Mouse (Mus musculus) lung, postnatal 4 days (tissue): ENCODE measurements around the gene Rnft2.
A peak's percentile ranks its signal among the peaks of the same experiment; 100 is the strongest.

Experiments
- DNase-seq, 2 experiments: peaks; one replicate each; pipeline ENCODE4 v3.0.0; 2021

The Rnft2 gene

DNA sequence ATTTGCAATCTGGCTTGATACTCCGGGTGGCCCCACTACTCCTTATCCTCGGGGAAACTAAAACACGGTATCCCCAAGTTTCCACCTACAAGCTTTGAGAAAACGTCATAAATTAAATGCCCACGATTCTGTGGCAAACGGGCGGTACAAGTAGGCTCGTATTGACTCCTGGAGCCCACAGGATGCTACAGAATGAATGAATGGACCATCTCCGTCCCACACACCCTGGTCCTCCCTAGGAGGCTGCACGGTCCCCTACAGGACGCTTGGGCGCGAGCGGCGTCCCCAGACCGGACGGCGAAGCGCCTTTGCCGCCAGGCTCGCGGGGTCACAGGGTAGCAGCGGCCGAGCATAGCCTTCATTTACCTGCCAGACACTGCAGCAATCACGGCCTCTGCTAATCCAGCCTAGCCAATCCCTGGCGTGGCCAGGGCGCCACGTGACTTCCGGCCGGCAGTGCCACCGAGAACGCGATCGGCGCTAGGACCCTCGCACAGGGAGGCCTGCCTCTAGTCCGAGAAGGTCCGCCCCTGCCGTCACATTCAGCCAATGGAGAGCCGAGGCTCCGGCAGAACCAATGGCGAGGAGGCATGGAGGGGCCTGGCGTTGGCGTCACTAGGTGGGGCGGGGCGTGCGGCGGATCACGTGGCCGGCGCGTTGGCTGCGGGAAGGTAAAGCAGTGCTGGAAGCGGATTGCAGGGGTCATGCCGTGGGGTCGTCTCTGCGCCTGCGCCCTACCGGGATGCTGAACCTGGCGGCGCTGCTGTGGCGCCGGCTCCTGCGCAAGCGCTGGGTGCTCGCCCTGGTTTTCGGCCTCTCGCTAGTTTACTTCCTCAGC, at the start of gene Rnft2, which contains the start of gene 2410131K14Rik:
Gene Rnft2, minus strand, starts transcription at position 511 of the 838 bp plus-strand sequence.
Gene 2410131K14Rik, plus strand, starts transcription at position 622 of the 838 bp plus-strand sequence.
- DNase-seq: peak; percentile 100

GRCm38 (mm10) chr5:118294086-118294864, 49.4 kb upstream of the Rnft2 start:
- DNase-seq: peak; percentile 91 to 95

DNA sequence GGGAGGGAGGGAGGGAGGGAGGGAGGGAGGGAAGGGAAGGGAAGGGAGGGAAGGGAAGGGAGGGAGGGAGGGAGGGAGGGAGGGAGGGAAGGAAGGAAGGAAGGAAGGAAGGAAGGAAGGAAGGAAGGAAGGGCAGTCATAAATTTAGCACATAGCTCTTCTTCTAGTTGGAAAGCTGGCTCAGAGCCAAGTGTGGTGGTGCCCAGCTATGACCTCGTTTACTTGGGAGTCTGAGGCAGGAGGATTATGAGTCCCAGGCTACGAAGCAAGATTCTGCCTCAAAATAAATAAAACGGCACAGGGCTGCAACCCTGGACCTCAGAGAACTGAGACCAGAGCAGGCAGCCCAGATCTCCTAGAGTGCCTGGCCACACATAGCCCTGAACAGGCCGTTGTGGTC, 47.6 kb upstream of the Rnft2 start:
- DNase-seq: no peak

DNA sequence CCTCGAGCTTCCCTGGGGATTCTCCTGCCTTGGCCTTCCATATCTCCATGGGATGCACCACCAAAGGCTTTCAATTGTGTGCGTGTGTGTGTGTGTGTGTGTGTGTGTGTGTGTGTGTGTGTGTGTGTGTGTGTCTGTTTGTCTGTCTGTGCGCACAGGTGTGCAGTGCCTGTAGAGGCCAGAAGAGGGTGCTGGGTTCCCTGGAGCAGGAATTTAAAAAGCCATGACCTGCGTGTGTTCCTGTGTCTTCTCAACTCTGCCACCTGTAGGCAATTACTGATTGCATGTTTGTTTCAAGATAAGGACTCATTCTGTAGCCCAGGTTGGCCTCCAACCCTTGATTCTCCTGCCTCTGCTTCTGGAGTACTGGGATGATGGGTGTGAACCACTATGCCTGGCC, 46.5 kb upstream of the Rnft2 start:
- no peak for DNase-seq

- DNase-seq: no peak
Observed at GRCm38 (mm10) chr5:118277741-118278495, 33.0 kb upstream of the Rnft2 start.

- DNase-seq: no peak
Observed at GRCm38 (mm10) chr5:118276711-118277110, 31.8 kb upstream of the Rnft2 start.

DNA sequence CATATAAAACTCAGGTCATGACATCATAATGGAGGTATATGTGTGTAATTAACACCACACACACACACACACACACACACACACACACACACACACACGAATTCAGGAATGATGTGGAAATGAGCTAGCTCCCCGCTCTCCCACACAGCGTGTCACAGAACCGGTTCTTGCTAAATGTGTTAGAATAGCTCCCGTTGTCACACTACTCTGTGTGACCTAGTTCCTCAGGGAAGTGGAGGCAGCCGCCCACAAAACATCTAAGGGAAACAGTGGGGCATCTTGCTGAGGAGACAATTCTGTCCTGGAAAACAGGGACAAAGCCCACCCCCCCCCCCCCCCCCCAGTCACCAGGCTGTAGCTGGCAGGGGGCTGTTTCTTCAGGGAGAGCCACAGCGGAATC, 31.4 kb upstream of the Rnft2 start:
- DNase-seq: no peak

- peak; percentile 35 to 64 for DNase-seq
Observed at GRCm38 (mm10) chr5:118274546-118274945, 29.6 kb upstream of the Rnft2 start.

DNA sequence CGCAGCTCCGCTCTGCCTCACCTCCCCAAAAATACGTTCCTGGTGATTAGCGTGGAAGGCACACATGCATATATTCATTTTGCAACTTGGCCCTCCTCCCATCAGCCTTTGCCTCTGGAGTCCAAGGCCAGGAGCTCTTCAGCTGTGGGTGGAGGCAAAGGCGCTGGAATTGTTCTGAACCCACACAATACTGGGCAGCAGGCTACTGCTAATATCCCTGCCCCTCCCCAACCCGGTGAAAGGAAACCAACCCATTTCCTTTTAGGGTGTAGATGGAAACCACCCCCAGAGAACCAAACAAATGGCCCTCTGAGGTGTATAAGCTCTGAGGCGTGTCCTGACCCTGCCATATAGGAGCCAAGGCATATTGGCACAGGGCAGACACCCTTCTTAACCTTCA, 28.5 kb upstream of the Rnft2 start:
- peak; percentile 37 to 44 for DNase-seq

DNA sequence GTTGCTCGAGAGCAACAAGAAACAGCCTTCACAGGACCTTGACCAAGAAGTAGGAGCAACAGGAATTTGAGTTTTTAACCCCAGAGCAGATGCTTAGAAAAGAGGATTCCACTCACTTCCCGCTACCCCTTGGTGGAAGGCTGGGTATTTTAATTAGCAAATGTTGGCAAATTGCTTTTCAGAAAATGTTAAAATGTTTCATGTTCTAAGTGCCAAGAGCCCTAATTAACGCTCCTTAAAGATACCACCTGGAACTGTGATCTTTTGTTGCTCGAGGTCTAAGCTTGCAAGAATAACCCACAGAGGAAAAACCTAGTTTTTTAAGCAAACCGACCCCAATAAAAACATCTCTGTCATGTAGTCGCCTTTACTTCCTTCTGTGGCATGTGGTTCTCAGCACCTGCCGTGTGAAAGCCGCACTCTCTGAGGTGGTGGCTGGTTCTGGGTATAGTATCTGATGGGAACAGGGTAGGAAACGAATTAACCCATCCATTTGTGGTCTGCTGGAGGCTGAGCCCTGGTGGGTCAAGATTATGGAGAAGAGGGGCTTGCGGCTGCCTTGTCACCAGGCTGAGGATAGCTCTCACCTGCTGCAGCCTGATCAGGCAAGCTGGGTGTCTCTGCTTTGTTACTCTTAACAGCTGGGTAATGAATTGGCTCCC, 26.7 kb upstream of the Rnft2 start:
- DNase-seq: no peak

DNA sequence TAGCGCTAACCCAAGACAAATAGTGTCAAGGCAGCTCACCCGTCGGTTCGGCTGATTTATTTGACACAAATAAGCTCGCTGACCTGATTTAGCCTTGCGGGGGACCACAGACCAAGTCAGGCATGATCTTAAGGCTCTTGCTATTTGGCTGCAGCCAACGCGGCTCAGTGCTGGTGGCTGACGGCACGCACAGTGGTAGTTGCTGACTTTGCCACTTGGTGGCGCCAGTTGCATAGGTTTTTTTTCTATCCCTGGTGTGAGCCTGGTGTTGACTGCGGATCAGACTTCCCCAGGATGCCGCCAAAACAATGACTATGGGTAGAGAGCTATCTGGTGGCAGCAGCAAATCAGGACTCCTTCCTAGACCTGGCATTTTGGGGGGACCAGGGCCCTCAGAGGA, 24.1 kb upstream of the Rnft2 start:
- peak; percentile 85 to 91 for DNase-seq

DNA sequence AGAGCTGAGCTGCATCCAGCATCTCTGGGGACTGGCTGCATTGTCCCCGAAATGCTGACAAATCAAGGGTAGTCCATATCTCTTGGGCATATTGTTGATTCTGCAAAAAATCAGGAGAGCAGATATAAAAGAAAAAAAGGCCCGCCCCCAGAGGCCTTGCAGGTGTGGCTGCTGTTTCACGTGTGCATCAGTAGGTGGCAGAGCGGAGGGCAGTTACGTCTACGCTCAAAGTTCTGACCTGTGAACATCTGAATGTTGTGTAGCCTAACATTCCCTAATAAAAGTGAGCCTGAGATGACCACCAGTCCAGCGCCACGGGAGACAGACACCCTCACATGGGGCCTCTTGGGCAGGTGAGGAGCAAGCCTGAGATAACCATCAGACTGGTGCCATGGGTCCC, 21.4 kb upstream of the Rnft2 start:
- no peak for DNase-seq

DNA sequence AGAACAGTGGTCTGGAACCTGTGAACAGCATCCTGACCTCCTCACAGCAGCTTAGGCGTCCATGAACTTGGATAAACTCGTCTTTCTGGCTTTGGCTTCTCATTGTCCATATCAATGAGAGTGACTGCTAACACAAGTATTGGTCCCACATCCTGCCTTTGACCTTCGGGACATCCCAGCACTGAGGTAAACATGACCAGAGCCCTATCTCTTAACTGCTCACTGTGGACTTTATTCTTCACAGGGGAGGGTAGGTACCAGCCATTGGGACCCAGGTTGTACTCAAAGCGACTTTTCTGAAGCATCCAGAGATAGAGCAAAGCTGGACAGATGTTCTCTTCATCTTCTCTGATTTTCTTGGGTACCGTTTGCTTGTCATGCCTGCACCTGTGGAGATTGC, 20.4 kb upstream of the Rnft2 start:
- DNase-seq: no peak

DNA sequence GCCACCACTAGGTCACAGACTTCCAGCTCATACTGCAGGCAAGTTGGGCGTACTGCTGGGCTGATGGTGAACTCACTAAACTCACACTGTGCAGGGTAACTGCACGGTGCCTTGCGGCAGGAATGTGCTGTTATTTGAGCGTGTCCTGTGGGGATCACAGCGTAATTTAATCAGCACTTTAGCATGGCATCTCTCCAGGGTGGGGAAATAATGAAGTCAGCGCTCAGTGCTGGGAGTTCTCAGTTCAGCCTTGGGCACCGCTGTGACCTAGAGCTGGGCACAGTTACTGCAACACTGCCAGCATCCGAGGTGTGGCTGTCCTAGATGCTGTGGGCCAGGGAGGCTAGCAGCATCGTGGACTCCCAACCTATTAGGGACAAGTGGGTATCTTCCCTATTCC, 19.4 kb upstream of the Rnft2 start:
- DNase-seq: no peak

DNA sequence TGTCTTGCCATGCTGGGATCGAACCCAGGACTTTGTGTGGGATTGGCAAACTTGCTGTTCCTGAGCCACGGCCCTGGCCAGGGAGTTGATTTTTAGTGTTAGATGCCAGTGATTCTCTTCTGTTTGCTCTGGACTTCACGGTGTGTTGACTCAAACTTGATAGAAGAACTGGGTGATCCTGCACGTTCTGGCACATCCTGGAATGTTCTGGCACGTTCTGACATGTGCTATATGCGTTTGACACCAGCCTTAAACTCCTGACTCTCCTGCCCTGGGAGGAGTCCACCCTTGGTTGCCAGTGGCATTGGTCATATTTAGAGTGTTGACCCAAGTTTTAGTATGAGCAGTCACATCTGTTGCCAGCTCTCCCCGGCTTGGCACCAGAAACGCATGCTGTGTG, 17.5 kb upstream of the Rnft2 start:
- DNase-seq: peak in 1 of 2 experiments; percentile 40

- no peak for DNase-seq
Observed at GRCm38 (mm10) chr5:118261181-118261580, 16.3 kb upstream of the Rnft2 start.

- DNase-seq: no peak
Observed at GRCm38 (mm10) chr5:118260642-118261041, 15.7 kb upstream of the Rnft2 start.

DNA sequence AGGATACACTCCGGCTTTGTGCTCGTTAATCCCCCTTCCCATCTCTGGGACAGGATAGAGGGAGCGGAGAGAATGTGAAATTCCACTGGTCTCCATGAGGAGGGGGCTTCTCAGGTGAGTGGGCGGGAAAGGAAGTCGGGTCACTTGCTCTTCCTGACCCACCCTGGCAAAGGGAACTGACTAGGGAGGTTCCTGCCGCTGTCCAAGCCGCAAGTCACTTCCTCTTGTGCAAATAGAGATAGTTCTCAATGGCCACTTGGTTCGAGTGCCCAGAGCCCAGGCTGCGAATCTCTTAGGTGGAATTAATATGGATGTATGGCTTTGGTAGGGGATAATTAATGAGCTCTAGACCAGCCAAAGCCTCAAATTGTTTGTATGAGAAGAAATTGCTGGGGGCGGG, 15.1 kb upstream of the Rnft2 start:
- DNase-seq: peak in 1 of 2 experiments; percentile 21

GRCm38 (mm10) chr5:118259636-118260035, 14.7 kb upstream of the Rnft2 start:
- DNase-seq: peak; percentile 19 to 42

GRCm38 (mm10) chr5:118259152-118259551, 14.2 kb upstream of the Rnft2 start:
- peak; percentile 42 to 62 for DNase-seq

DNA sequence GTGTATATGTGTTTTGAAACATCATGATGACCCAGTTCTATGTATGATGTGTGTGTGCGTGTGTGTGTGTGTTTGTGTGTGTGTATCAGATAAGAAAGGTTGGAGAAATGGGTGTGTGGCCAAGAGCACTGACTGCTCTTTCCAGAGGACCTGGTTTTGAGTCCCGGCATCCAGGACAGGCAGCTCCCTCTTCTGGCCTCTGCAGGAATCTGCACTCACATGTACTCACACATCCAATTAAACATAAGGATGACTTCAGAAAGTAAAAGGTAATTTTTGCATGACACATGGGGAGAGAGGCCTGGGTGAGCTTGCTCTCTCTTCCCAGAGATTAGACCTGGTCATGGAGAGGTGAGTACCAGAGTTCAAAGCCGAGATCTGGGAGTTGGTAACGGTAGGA, 12.1 kb upstream of the Rnft2 start:
- DNase-seq: no peak

DNA sequence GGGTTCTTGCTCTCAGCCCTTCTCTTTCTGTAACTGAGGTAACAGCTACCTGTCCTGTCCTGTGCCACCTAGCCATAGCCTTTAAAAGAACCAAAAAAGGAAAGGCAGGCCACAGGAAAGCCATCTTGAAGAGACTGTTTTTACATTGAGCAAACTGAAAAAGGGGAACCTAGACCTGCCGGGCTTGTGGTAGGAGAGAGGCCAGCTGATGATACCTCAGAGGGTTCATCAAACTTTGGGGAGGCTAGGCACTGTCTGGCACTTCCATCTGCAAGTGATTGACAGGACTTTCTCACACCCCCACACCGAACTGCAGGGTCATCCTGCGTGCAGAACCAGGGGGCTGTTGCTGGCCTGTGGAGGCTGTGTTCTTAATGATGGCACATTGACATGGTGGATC, 8.6 kb upstream of the Rnft2 start:
- DNase-seq: no peak

- no peak for DNase-seq
Observed at GRCm38 (mm10) chr5:118250987-118251386, 6.1 kb upstream of the Rnft2 start.
